Mouse (Mus musculus): ENCODE measurements around the gene Nfic. TPM values are rescaled to one million over a fixed set of nuclear protein-coding genes. Genes with fewer than 3 reads are reported as not detected.

The Nfic gene
- polyA plus RNA-seq, 1 experiment from 2014 or later: 35.0 TPM

DNA sequence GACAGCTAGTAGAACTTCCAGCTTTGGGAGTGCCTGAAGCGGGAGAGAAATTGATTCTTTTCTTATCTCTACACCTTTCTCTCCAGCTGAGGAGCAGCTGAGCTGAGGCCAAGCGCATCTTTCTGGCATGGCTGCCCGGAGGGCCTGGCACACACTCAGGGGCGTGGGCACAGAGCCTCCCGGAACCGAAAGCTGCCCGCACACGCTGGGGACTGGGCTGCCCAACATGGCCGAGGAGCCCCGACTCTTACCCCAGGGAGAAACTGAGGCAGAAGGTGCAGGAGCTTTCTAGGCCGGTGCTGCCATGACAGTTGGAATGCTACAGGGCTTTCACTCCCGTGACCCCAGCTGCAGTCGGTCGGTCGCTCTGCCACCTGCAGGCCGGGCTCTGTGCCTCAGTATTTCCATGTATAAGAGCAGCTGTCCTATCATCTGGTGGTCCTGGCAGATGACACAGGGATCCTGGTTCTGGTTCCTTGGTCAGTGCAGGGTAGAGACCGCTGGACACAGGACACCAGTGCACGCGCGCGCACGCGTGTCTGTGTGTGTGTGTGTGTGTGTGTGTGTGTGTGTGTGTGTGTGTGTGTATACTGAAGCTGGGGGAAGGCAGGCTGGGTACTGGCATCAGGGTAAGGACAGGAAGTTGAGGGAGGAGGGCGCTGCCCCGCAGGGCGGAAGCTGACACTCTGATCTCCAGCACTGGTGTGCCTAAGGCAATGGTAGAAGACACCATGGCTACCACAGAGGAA, 21.7 kb downstream of the Nfic start:
- Histone ChIP-seq H3K27me3 (replicated peaks) (no peaks in the 10 kb centered on the region), H3K27ac (replicated peaks) (peak overlapping the region; percentile 52), H3K9me3 (replicated peaks) (no peaks in the 10 kb centered on the region), H3K4me3 (replicated peaks) (no peak overlapping the region), H3K9ac (replicated peaks) (0 out of 2 replicates have a peak overlapping the region, but pooled peaks have one; percentile 12), H3K36me3 (no peaks in the 10 kb centered on the region), H3K4me2 (peak overlapping the region; percentile 60), H3K4me1 (peaks cover 51% of the 10 kb centered on the region)
- 72% methylated on average over 26 of the region's 26 CpGs for WGBS
- ATAC-seq (ENCODE audit: low FRiP score): no peak

DNA sequence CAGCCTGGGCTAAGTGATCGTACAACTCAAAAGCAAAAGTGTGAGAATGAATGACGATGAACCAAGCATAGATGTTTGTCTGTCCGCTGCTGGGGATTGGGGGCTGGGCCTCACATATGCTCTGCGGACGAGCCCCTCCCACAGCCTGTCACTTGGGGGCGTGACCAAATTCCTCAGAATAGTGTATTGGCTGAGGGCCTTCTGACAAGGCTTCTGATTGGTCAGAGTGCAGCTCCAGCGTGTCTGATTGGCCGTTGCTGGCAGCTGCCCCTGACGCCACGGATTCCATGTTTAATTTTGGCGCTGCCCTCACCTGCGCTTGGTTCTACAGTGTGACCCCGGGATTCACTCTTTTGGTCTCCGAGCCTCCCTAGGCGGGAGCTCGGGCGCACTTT, 22.6 kb downstream of the Nfic start:
- 0 out of 2 replicates have a peak overlapping the region, but pooled peaks have one; percentile 12 for H3K9ac ChIP-seq (replicated peaks)
- ATAC-seq (ENCODE audit: low FRiP score): peak; percentile 81
- H3K27ac ChIP-seq (replicated peaks): peak overlapping the region; percentile 58
- peaks cover 5% of the 10 kb centered on the region for H3K27me3 ChIP-seq (replicated peaks)
- H3K9me3 ChIP-seq (replicated peaks): no peaks in the 10 kb centered on the region
- H3K4me3 ChIP-seq (replicated peaks): peak overlapping the region; percentile 28
- WGBS: 4% methylated on average over 17 of the region's 17 CpGs
- H3K4me2 ChIP-seq: peak overlapping the region; percentile 60
- no peaks in the 10 kb centered on the region for H3K36me3 ChIP-seq
- H3K4me1 ChIP-seq: peaks cover 57% of the 10 kb centered on the region

DNA sequence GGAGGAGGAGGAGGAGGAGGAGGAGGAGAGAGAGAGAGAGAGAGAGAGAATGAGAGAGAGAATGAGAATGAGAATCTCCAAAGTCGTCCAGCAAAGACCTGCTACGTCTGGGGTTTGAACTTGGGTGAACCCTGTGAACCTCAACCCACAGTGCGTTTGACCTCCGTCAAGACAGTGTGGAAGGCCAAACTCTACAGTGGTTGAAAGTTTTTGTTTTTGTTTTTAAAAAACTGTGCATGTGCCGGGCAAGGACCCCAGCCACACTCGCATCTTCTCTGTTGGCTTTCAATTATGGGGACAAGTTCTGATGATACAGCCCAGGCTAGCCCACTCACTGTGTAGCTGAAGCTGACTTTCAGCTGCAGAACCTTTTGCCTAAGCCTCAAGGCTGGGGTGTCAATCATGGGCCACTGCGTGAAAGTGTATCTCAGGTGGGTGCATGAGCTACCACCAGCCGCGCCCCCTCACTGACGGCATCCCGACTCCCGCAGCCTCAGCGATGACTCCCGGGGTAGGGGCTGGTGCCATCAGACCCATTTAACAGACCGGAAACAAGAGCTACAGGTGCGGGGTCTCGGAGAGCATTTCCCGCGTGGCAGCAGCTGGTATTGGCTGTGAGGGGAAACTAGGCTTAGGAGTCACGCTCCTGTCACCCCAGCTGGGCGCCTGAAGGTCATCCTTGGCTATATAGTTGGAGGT, 23.1 kb downstream of the Nfic start:
- H3K4me2 ChIP-seq: peak overlapping the region; percentile 60
- H3K4me1 ChIP-seq: peaks cover 59% of the 10 kb centered on the region
- peak overlapping the region; percentile 58 for H3K27ac ChIP-seq (replicated peaks)
- ATAC-seq (ENCODE audit: low FRiP score): peak; percentile 7; the same call in 1 of the 2 replicates
- no peaks in the 10 kb centered on the region for H3K36me3 ChIP-seq
- 60% methylated on average over 21 of the region's 21 CpGs for WGBS
- peaks cover 11% of the 10 kb centered on the region for H3K27me3 ChIP-seq (replicated peaks)
- H3K9ac ChIP-seq (replicated peaks): no peak overlapping the region
- peak overlapping the region; percentile 28 for H3K4me3 ChIP-seq (replicated peaks)
- H3K9me3 ChIP-seq (replicated peaks): no peaks in the 10 kb centered on the region

DNA sequence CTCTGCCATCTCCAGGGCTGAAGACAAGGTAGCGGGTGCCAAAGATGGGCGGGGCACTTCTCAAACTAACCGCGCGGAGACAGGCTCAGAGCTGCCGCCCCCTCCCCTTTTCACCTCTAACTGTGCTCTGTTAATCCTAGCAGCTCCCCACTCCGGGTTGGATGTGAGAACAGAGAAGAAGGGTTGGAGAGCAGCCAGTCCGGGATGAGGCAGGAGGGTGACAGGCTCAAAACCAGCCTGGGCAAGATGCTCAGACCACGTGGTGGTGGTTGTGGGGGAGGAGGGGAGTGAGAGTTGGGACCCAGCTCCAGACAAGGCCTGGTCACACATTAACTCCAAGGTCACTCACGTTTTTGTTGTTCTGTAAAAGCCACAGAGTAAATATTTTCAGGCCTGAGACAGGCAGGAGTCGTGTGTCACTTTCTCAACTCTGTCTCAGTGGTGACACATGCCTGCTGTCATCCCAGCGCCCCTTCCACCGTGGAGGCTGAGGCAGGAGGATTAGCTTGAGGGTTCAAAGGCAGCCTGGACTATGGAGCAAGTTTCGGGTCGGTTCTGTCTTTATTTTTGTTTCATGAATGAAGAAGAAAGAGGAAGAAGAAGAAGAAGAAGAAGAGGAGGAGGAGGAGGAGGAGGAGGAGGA, 23.8 kb downstream of the Nfic start:
- peak overlapping the region; percentile 76 for H3K4me3 ChIP-seq (replicated peaks)
- no peaks in the 10 kb centered on the region for H3K36me3 ChIP-seq
- H3K4me2 ChIP-seq: peak overlapping the region; percentile 92

DNA sequence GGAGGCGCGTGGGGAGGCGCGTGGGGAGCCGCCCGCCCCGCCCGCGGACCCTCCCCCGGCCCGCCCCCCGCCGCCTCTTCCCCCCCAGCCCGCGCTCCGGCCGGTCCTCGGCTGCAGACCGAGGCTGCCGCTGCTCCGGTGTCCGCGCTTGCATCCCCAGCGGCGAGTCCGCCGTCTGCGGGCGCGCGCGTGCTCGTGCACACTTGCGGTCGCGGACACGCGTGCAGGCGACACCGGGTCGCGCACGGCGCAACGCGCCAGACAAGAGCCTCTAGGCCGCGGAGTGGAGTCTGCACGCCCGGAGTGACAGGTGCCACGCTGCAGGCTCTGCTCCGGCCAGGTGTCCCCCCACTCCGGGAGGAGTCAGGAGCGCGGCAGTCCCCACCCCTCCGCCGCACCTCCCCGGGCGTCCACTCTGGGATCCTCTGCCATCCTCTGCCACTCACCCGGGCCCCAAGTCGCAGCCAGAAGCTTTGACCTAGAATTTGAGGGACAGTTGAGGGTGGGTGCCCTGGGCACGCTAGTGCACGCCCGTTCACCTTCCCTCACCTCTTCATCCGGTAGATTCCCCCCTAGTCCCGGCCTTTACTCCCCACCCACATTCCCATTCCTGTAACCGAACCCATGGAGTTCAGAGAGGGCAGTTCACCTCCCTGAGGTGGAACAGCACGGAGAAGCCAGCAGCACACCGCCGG, 24.5 kb downstream of the Nfic start:
- Histone ChIP-seq H3K27me3 (replicated peaks) (peaks cover 13% of the 10 kb centered on the region), H3K9ac (replicated peaks) (peak overlapping the region; percentile 79), H3K4me1 (peaks cover 72% of the 10 kb centered on the region)

More for the DNA sequence above, 23.8 kb downstream of the Nfic start:
- H3K4me1 ChIP-seq: peaks cover 66% of the 10 kb centered on the region
- ATAC-seq (ENCODE audit: low FRiP score): peak; percentile 0; the same call in 1 of the 2 replicates
- no peak overlapping the region for H3K9ac ChIP-seq (replicated peaks)
- peaks cover 13% of the 10 kb centered on the region for H3K27me3 ChIP-seq (replicated peaks)
- no peaks in the 10 kb centered on the region for H3K9me3 ChIP-seq (replicated peaks)
- WGBS: 10% methylated on average over 15 of the region's 15 CpGs
- H3K27ac ChIP-seq (replicated peaks): peak overlapping the region; percentile 97

DNA sequence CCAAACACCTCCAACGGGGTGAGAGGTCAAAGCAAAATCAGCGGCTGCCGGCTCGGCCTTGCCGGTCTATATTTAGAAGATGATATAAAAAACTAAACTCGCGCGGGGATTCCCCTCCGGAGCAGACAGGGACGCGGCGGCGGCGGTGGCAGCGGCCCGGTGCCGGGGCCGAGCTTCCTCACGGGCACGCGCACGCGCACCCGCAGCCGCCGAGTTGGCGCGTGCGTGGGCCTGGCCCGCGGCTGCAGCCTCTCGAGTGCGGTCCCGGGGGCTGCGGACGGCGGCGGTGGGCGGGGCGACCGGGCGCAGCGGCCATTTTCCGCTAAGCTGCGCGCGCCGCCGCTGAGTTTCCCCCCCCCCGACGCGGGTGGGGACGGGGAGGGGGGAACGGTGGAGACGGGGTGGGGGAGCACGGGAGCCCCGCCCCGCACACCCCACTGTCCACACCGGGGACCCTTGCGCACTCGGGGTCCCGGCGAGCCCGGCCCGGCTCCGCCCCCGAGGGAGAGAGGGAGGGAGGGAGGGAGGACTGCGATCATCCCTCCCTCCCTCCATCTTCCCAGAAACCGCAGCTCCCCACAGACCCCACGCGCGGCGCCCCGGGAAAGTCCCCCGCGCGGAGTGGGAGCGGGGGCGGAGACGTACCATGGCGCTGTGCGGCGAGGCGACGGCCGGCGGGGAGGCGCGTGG, 25.1 kb downstream of the Nfic start:
- WGBS: 0% methylated on average over 48 of the region's 89 CpGs
- peak; percentile 39 for ATAC-seq (ENCODE audit: low FRiP score)

More for the DNA sequence above, 24.5 kb downstream of the Nfic start:
- Histone ChIP-seq H3K27ac (replicated peaks) (peak overlapping the region; percentile 97), H3K9me3 (replicated peaks) (no peaks in the 10 kb centered on the region), H3K4me2 (peak overlapping the region; percentile 92), H3K4me3 (replicated peaks) (peak overlapping the region; percentile 76), H3K36me3 (no peaks in the 10 kb centered on the region)
- ATAC-seq (ENCODE audit: low FRiP score): peak; percentile 29
- 3% methylated on average over 26 of the region's 70 CpGs for WGBS

DNA sequence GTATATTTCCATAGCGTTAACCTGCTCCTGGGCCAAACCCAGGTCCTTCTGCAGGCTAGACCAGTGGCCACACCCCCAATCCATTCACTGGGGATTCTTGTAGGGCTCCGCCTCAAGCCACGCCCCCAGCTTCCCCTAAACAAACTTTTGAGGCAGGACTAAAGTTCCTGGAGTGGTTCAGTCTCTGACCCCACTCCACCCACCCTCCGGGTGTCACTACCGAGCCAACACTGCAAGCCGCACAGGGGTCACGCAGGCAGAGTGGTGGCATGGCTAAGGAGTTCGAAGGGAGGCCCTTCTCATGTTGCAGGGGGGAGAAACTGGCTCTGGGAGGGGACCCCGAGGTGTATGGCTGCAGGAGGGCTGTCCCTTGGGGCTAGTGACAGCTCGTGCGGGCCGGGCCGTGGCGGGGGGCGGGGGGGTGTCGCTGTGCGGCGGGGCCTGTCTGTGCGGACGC, 25.8 kb downstream of the Nfic start:
- Histone ChIP-seq H3K27ac (replicated peaks) (peak overlapping the region; percentile 97), H3K27me3 (replicated peaks) (peaks cover 13% of the 10 kb centered on the region), H3K4me1 (peaks cover 79% of the 10 kb centered on the region), H3K4me3 (replicated peaks) (peak overlapping the region; percentile 76), H3K9ac (replicated peaks) (peak overlapping the region; percentile 79), H3K9me3 (replicated peaks) (no peaks in the 10 kb centered on the region), H3K4me2 (peak overlapping the region; percentile 92), H3K36me3 (no peaks in the 10 kb centered on the region)
- WGBS: 0% methylated on average over 20 of the region's 20 CpGs
- 0 out of 2 replicates have a peak, but pooled peaks have one; percentile 1 for ATAC-seq (ENCODE audit: low FRiP score)

More for the DNA sequence above, 25.1 kb downstream of the Nfic start:
- peak overlapping the region; percentile 79 for H3K9ac ChIP-seq (replicated peaks)
- peaks cover 78% of the 10 kb centered on the region for H3K4me1 ChIP-seq
- H3K27me3 ChIP-seq (replicated peaks): peaks cover 13% of the 10 kb centered on the region
- peak overlapping the region; percentile 92 for H3K4me2 ChIP-seq
- no peaks in the 10 kb centered on the region for H3K36me3 ChIP-seq
- H3K9me3 ChIP-seq (replicated peaks): no peaks in the 10 kb centered on the region
- peak overlapping the region; percentile 76 for H3K4me3 ChIP-seq (replicated peaks)
- peak overlapping the region; percentile 97 for H3K27ac ChIP-seq (replicated peaks)

DNA sequence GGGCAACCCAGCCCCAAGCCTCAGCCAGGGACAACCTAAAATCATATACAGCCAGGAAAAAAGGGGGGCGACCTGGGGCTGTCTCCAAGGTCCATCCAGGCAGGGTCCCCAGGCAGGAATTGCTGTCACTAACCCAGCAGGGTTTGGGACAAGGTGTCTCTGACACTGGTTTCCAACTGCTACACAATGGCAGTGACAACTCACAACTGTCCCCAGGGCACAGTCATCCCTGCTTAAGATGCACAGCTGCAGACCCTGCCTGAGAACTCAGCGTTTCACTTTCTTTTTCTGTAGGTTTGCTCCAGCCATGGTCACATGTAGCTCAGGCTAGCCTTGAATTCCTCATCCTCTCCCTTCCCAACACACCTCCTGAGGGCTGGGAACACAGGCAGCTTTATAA, 26.3 kb downstream of the Nfic start:
- H3K4me3 ChIP-seq (replicated peaks): peak overlapping the region; percentile 76
- no peaks in the 10 kb centered on the region for H3K36me3 ChIP-seq
- ATAC-seq (ENCODE audit: low FRiP score): no peak
- 28% methylated on average over 2 of the region's 2 CpGs for WGBS
- H3K4me1 ChIP-seq: peaks cover 79% of the 10 kb centered on the region
- H3K9me3 ChIP-seq (replicated peaks): no peaks in the 10 kb centered on the region
- H3K27me3 ChIP-seq (replicated peaks): peaks cover 13% of the 10 kb centered on the region
- no peak overlapping the region for H3K9ac ChIP-seq (replicated peaks)
- peak overlapping the region; percentile 92 for H3K4me2 ChIP-seq
- H3K27ac ChIP-seq (replicated peaks): peak overlapping the region; percentile 97; the same call in 1 of the 2 replicates

DNA sequence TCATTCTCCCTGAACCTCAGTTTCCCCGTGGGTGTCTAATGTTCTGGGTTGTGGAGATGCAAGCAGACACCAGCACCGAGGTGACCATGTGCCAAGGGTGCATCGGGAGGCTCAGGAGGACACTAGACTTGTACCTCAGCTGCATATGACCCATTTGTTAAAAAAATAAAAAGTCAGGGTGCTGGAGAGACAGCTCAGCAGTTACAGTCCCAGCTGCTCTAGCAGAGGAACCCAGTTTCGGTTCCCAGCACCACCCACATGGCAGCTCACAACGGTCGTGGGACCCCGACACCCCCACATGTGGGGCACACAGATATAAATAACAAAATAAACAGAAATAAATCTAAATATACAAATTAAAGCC, 26.9 kb downstream of the Nfic start:
- H3K9ac ChIP-seq (replicated peaks): no peak overlapping the region
- peaks cover 13% of the 10 kb centered on the region for H3K27me3 ChIP-seq (replicated peaks)
- no peaks in the 10 kb centered on the region for H3K36me3 ChIP-seq
- WGBS: 94% methylated on average over 7 of the region's 7 CpGs
- H3K4me3 ChIP-seq (replicated peaks): no peak overlapping the region
- H3K4me2 ChIP-seq: no peak overlapping the region
- no peak overlapping the region for H3K27ac ChIP-seq (replicated peaks)
- ATAC-seq (ENCODE audit: low FRiP score): no peak
- peaks cover 76% of the 10 kb centered on the region for H3K4me1 ChIP-seq
- H3K9me3 ChIP-seq (replicated peaks): no peaks in the 10 kb centered on the region

DNA sequence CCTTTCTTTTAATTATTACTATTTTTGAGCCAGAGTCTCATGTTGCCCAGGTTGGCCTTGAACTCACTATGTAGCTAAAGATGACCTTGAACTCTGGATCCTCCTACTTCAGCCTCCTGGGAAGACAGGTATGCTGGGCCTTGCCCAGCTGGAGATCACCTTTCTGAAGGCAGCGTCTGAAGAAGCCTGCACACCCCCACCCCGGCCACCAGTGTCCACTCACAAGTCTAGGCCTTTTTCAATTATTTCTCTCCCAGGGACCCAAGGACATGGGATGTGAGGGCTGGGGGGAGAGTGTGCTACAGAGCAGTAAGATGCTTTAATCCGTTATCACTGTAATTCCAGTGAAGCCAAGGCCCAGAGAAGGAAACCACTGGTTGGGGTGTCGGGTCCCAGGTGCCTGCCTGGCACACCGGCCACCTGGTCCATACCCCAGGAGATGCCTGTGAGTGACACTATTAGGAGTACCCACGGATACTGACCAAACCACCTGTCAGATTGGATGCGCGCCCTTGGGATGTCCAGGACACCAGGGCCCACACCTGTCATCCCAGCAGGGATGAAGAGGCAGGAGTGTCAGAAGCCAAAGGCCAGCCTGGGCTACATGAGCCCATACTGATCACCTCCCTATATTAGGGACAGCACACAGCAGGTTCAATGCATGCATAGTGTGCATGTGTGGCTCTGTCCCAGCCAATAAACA, 27.5 kb downstream of the Nfic start:
- H3K27me3 ChIP-seq (replicated peaks): peaks cover 13% of the 10 kb centered on the region

More for the DNA sequence above, 27.5 kb downstream of the Nfic start:
- H3K27ac ChIP-seq (replicated peaks): no peak overlapping the region
- no peaks in the 10 kb centered on the region for H3K36me3 ChIP-seq
- no peak overlapping the region for H3K4me3 ChIP-seq (replicated peaks)
- H3K4me2 ChIP-seq: no peak overlapping the region
- no peaks in the 10 kb centered on the region for H3K9me3 ChIP-seq (replicated peaks)
- peaks cover 71% of the 10 kb centered on the region for H3K4me1 ChIP-seq
- no peak overlapping the region for H3K9ac ChIP-seq (replicated peaks)
- no peak for ATAC-seq (ENCODE audit: low FRiP score)
- 81% methylated on average over 8 of the region's 8 CpGs for WGBS
